Comparison of ENCODE assay signal across 12 mouse cellular contexts in genomic region chr9:48517372-48518130, GRCm38 (mm10). TPM values are rescaled to one million over a fixed set of nuclear protein-coding genes. Genes with fewer than 3 reads are reported as not detected.
DNase-seq lines count a peak whose midpoint lies in the region; ATAC-seq and TF ChIP-seq lines count a peak whose summit lies in the region.
"Had no signal": no experiment of that assay in that cellular context is flagged by ENCODE, and none has a peak within 500 bp of the region (broad histone marks: within the 10 kb centered on the region; RNA-seq: fewer than 3 reads in every experiment).

No protein-coding gene starts in this region.

- WGBS in neural tube, embryonic 11.5 days, result 52% methylated on average over 19 of the region's 19 CpGs
- 33% methylated on average over 19 of the region's 19 CpGs for WGBS in limb, embryonic 13.5 days

- no peaks in the 10 kb centered on the region for H3K27me3 ChIP-seq in neural tube, embryonic 11.5 days (ENCODE audit: control insufficient read depth, insufficient read depth, low read length)
- no peaks in the 10 kb centered on the region for H3K27me3 ChIP-seq in limb, embryonic 13.5 days

- DNase-seq in gastrocnemius, adult 2 months, result no peak
- no peak for DNase-seq in gastrocnemius, adult 8-10 months (ENCODE audit: low spot score in 2 of 2)
- no peak for DNase-seq in neural tube, embryonic 11.5 days (ENCODE audit: low spot score)
- no peak for DNase-seq in neural tube, embryonic 10.5 days (ENCODE audit: extremely low spot score, low spot score)
- DNase-seq in retina, embryonic 14.5 days (ENCODE audit: low spot score), result peak; percentile 34
- no peak for DNase-seq in cerebellum, adult 9-11 months
- DNase-seq in layer of hippocampus, adult 8-10 months (ENCODE audit: low spot score in 2 of 2), result no peak
- DNase-seq: cerebellum, postnatal 36 days; heart, postnatal 14 days; thymus, adult 18-20 months had no signal

- no peak for ATAC-seq in neural tube, embryonic 11.5 days (ENCODE audit: insufficient read depth, low FRiP score, low TSS enrichment)
- no peak for ATAC-seq in limb, embryonic 13.5 days (ENCODE audit: low FRiP score, low read depth)

- TF ChIP-seq CTCF in gastrocnemius, adult 2 months (IDR thresholded peaks at IDR 0.05), result no peak

- no peak overlapping the region; the same call in 1 of the 2 replicates for H3K9ac ChIP-seq in neural tube, embryonic 11.5 days (ENCODE audit: low read length)
- H3K9ac ChIP-seq in limb, embryonic 13.5 days, result no peak overlapping the region

- no peaks in the 10 kb centered on the region for H3K9me3 ChIP-seq in neural tube, embryonic 11.5 days (ENCODE audit: control insufficient read depth, low read length)
- no peaks in the 10 kb centered on the region for H3K9me3 ChIP-seq in limb, embryonic 13.5 days

- no peaks in the 10 kb centered on the region for H3K4me1 ChIP-seq in neural tube, embryonic 11.5 days (ENCODE audit: control insufficient read depth, insufficient read depth, low read length)
- peaks cover 10% of the 10 kb centered on the region; the same call in 1 of the 2 replicates for H3K4me1 ChIP-seq in limb, embryonic 13.5 days

- intact Hi-C loops in gastrocnemius, adult 2 months (cut with DNase I), result no loop called here

- H3K27ac ChIP-seq in gastrocnemius, adult 2 months, result peak overlapping the region; percentile 38
- no peak overlapping the region for H3K27ac ChIP-seq in neural tube, embryonic 11.5 days (ENCODE audit: low read depth, low read length)
- no peak overlapping the region for H3K27ac ChIP-seq in limb, embryonic 13.5 days
- H3K27ac ChIP-seq: macrophage had no signal

- H3K4me2 ChIP-seq in neural tube, embryonic 11.5 days (ENCODE audit: low read depth), result peak overlapping the region; percentile 1; the same call in 1 of the 2 replicates
- H3K4me2 ChIP-seq in limb, embryonic 13.5 days (replicated peaks), result peak overlapping the region; percentile 46

- no peaks in the 10 kb centered on the region for H3K36me3 ChIP-seq in neural tube, embryonic 11.5 days (ENCODE audit: control insufficient read depth, insufficient read depth, low read length)
- no peaks in the 10 kb centered on the region for H3K36me3 ChIP-seq in limb, embryonic 13.5 days

- peak overlapping the region; percentile 47 for H3K4me3 ChIP-seq in gastrocnemius, adult 2 months
- no peak overlapping the region for H3K4me3 ChIP-seq in neural tube, embryonic 11.5 days (ENCODE audit: low read depth, low read length)
- H3K4me3 ChIP-seq in limb, embryonic 13.5 days, result peak overlapping the region; percentile 7; the same call in 1 of the 2 replicates

RNA-seq across cellular contexts. Expression of gene Gm5617, which starts 22.3 kb away (rescaled TPM):
- 10 to 100 TPM in 1 of 2 experiments, 1 to 10 TPM in 1; 8.1 to 10.3 TPM for total RNA-seq in gastrocnemius, adult 2 months (2021)
- 10 to 100 TPM in 1 of 4 experiments, 1 to 10 TPM in 3; 7.8 to 11.7 (median 9.1) TPM for total RNA-seq in gastrocnemius, adult 8-10 months (2022)
- 31.1 and 32.7 TPM in 2 replicates for polyA plus RNA-seq in neural tube, embryonic 11.5 days (2014; fragmentation: Nextera tagmentation; extraction: Ambion mirVana)
- polyA plus RNA-seq in limb, embryonic 13.5 days (2015; fragmentation: Nextera tagmentation; extraction: Ambion mirVana), result 31.5 and 34.1 TPM in 2 replicates
- 10 to 100 TPM; 10.2 to 17.4 (median 11.0) TPM for total RNA-seq in layer of hippocampus, adult 8-10 months (2022)

RNA-seq across cellular contexts. Expression of gene Rbm7, which starts 22.5 kb away (rescaled TPM):
- 10 to 100 TPM; 15.2 to 16.0 TPM for total RNA-seq in gastrocnemius, adult 2 months (2021)
- total RNA-seq in gastrocnemius, adult 8-10 months (2022), result 10 to 100 TPM; 11.9 to 15.8 (median 13.6) TPM
- 113 and 115 TPM in 2 replicates for polyA plus RNA-seq in neural tube, embryonic 11.5 days (2014; fragmentation: Nextera tagmentation; extraction: Ambion mirVana)
- 130 and 136 TPM in 2 replicates for polyA plus RNA-seq in limb, embryonic 13.5 days (2015; fragmentation: Nextera tagmentation; extraction: Ambion mirVana)
- total RNA-seq in layer of hippocampus, adult 8-10 months (2022), result 10 to 100 TPM; 35.8 to 39.7 (median 37.2) TPM

RNA-seq across cellular contexts. Expression of gene Rexo2, which starts 37.1 kb away (rescaled TPM):
- total RNA-seq in gastrocnemius, adult 2 months (2021), result 10 to 100 TPM; 66.0 to 68.1 TPM
- 10 to 100 TPM; 69.5 to 78.3 (median 73.0) TPM for total RNA-seq in gastrocnemius, adult 8-10 months (2022)
- polyA plus RNA-seq in neural tube, embryonic 11.5 days (2014; fragmentation: Nextera tagmentation; extraction: Ambion mirVana), result 76.2 and 85.5 TPM in 2 replicates
- polyA plus RNA-seq in limb, embryonic 13.5 days (2015; fragmentation: Nextera tagmentation; extraction: Ambion mirVana), result 106 and 114 TPM in 2 replicates
- total RNA-seq in layer of hippocampus, adult 8-10 months (2022), result 100 to 1,000 TPM in 3 of 4 experiments, 10 to 100 TPM in 1; 88.7 to 109 (median 102) TPM
